Mouse (Mus musculus): ENCODE measurements around the gene Btg4. TPM values are rescaled to one million over a fixed set of nuclear protein-coding genes. Genes with fewer than 3 reads are reported as not detected.
A peak's percentile ranks its signal among the peaks of the same experiment; 100 is the strongest.

Gene Btg4
- polyA plus RNA-seq, 1 experiment = not detected

DNA sequence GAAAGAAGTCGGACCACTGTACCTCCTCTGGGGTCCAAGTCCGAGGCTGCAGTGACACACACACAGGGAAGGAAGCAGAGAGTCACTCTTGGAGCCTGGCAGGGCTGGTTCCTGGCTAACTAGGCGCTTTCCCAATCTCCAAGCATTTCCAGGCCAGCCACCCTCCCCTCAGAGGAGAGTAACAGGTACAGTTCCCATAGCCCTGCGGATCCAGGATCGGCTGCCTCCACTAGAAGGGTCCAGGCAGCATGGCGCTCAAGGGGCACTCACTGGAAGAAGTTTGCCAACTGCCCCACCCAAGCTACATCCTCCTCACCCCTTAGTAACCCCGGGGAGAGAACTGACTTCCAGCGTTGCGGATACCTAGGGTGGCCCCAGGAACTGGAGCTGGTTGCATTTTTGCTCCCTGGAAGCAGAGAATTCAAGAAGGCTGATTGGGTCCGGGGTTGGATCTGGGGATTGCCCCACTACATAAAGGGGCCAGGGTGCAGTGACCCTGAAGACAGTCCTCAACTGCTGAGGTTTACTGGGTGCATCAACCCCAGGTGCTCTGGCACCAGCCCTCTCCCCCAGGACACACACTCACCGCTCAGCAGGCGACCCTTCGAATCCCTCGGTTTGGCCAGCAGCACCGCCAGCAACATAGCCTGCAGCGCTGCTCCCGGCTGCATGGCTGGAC lies 15.7 kb downstream of the Btg4 start:
- H3K4me3 ChIP-seq (replicated peaks) = peak overlapping the region; percentile 49
- no peaks in the 10 kb centered on the region for H3K9me3 ChIP-seq (ENCODE audit: control insufficient read depth, low read length)
- peaks cover 21% of the 10 kb centered on the region for H3K27me3 ChIP-seq (ENCODE audit: control insufficient read depth)
- peaks cover 21% of the 10 kb centered on the region for H3K4me1 ChIP-seq (ENCODE audit: control insufficient read depth)
- H3K36me3 ChIP-seq (ENCODE audit: control insufficient read depth) = no peaks in the 10 kb centered on the region
- no peak for TF ChIP-seq TAL1 (IDR thresholded peaks at IDR 0.05; ENCODE audit: low read length)
- TF ChIP-seq GATA1 (IDR thresholded peaks at IDR 0.05; ENCODE audit: low read length) = no peak

DNA sequence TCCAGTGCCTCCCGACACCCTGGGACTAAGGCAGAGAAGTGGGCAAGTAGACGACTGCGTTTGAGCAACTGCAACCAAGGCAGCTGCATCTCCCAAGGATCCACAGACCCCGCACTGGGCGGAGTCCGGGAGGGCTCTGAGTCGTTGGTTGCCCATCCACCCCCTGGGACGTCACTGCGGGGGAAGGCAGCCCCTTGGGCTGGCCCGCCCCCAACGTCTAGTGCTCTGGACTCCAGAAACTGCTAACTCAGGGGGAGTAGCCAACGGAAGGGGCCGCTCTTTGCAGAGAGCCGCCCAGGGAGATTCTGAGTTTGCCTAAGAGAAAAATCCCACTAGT lies 16.2 kb downstream of the Btg4 start, which contains the start of gene Layn:
TSS of gene Layn (minus strand) at position 116 of the 337 bp plus-strand sequence.
- no peaks in the 10 kb centered on the region for H3K9me3 ChIP-seq (ENCODE audit: control insufficient read depth, low read length)
- TF ChIP-seq GATA1 (IDR thresholded peaks at IDR 0.05; ENCODE audit: low read length) (no peak), TAL1 (IDR thresholded peaks at IDR 0.05; ENCODE audit: low read length) (no peak)
- H3K4me1 ChIP-seq (ENCODE audit: control insufficient read depth) = peaks cover 21% of the 10 kb centered on the region
- peaks cover 21% of the 10 kb centered on the region for H3K27me3 ChIP-seq (ENCODE audit: control insufficient read depth)
- peak within 1 kb of the TSS; percentile 49 for H3K4me3 ChIP-seq (replicated peaks)
- no peaks in the 10 kb centered on the region for H3K36me3 ChIP-seq (ENCODE audit: control insufficient read depth)

DNA sequence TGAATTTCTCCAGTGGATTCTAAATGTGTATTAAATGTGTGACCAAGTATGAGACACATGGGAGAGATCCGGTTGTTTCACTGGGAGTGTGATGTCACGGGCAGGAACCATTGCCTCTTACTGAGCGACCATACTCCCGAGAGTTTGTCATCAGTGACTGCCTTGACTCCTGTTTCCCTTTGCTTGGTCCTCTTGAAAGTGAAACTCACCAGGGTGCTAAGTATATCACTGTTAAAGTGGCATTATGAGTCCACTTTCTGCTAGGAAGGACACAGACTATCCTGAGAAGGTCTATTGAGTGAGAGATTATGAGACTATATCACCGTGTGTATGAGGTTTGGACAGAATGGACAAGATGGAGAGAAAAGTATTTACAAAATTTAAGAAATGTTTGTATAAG lies 20.9 kb downstream of the Btg4 start:
- Histone ChIP-seq H3K36me3 (ENCODE audit: control insufficient read depth) (no peaks in the 10 kb centered on the region), H3K4me3 (replicated peaks) (no peak overlapping the region), H3K4me1 (ENCODE audit: control insufficient read depth) (peaks cover 11% of the 10 kb centered on the region), H3K27me3 (ENCODE audit: control insufficient read depth) (peaks cover 7% of the 10 kb centered on the region), H3K9me3 (ENCODE audit: control insufficient read depth, low read length) (no peaks in the 10 kb centered on the region)
- TF ChIP-seq TAL1 (IDR thresholded peaks at IDR 0.05; ENCODE audit: low read length) = no peak
- TF ChIP-seq GATA1 (IDR thresholded peaks at IDR 0.05; ENCODE audit: low read length) = no peak

DNA sequence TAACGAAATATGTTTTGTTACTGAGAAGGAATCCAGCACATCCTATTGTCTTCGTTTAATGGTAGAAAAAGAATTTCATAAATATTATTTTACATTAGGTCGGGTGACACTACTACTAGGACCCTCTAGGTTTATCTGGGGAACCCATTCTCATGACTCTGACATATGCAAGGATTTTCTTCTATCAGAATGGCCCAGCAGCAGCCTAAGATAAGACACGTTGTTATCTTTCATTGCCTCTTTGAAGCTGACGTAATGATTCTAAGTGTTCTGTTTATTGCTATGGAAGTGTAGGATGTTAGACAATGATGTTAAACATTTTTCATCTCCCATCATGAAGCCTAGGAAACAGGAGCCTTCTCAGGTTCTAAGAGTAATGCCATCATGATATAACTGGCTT lies 33.0 kb downstream of the Btg4 start:
- Histone ChIP-seq H3K4me3 (replicated peaks) (no peak overlapping the region), H3K27me3 (ENCODE audit: control insufficient read depth) (peaks cover 10% of the 10 kb centered on the region), H3K36me3 (ENCODE audit: control insufficient read depth) (no peaks in the 10 kb centered on the region), H3K9me3 (ENCODE audit: control insufficient read depth, low read length) (no peaks in the 10 kb centered on the region), H3K4me1 (ENCODE audit: control insufficient read depth) (peaks cover 5% of the 10 kb centered on the region)
- TF ChIP-seq TAL1 (IDR thresholded peaks at IDR 0.05; ENCODE audit: low read length) (no peak), GATA1 (IDR thresholded peaks at IDR 0.05; ENCODE audit: low read length) (no peak)

DNA sequence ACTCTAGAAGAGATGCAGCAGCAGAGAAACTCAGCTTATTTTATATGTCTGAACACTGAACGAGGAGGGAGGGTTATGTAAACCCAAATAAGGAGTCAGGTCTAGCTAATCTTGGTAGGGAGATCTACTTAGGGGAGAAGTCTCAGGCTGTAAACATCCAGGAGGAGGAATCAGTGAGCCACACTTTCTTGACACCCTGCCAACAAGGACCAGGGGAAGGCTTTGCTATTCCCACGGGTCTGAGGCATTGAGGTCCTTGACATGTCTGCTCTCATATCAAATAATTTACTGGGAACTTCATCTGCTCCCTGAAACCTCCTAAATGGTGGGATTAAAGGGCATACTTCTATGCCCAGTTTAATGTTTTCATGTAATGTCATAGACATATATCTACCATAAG lies 35.6 kb downstream of the Btg4 start:
- H3K9me3 ChIP-seq (ENCODE audit: control insufficient read depth, low read length) = no peaks in the 10 kb centered on the region
- TF ChIP-seq TAL1 (IDR thresholded peaks at IDR 0.05; ENCODE audit: low read length) = no peak
- TF ChIP-seq GATA1 (IDR thresholded peaks at IDR 0.05; ENCODE audit: low read length) = no peak
- H3K27me3 ChIP-seq (ENCODE audit: control insufficient read depth) = peaks cover 29% of the 10 kb centered on the region
- H3K4me3 ChIP-seq (replicated peaks) = no peak overlapping the region
- no peaks in the 10 kb centered on the region for H3K36me3 ChIP-seq (ENCODE audit: control insufficient read depth)
- H3K4me1 ChIP-seq (ENCODE audit: control insufficient read depth) = peaks cover 5% of the 10 kb centered on the region

DNA sequence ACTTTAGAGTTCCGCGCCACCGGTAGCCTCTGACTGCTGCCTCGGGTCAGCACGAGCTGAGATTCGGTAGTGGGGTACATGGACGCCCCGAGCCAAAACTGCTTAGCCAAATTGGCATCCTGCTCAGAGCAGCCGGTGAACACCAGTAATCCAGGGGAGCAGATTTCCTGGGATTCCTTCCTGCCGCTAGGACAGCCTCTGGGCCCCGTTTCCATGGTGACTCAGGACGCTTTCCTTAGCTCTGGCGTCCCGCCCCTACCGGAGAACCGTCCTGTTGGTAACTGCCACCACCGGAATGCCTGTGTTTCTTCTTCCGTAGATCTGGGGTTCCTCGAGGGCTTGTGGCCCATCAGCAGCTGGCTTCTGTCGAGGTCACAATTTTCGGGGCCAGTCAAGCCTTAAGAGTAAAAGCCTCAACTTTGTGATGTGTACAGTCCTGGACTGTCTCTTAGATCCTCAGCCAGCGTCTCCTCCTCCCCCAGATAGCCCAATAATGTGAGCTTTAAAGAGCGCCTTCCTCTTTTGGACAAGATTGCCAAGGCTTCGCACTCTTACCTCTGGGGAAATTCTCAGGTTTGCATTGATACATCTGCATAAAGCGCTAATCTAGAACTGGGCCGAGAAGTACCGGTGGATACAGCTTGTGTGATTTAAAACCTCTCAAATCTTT lies 41.2 kb downstream of the Btg4 start, which contains the start of gene 4833427G06Rik:
TSS of gene 4833427G06Rik (minus strand) at position 323 of the 670 bp plus-strand sequence.
- no peak for TF ChIP-seq GATA1 (IDR thresholded peaks at IDR 0.05; ENCODE audit: low read length)
- TF ChIP-seq TAL1 (IDR thresholded peaks at IDR 0.05; ENCODE audit: low read length) = no peak
- Histone ChIP-seq H3K36me3 (ENCODE audit: control insufficient read depth) (no peaks in the 10 kb centered on the region), H3K9me3 (ENCODE audit: control insufficient read depth, low read length) (peaks cover 2% of the 10 kb centered on the region; the same call in 1 of the 2 replicates), H3K4me1 (ENCODE audit: control insufficient read depth) (no peaks in the 10 kb centered on the region), H3K4me3 (replicated peaks) (no peak within 1 kb of the TSS), H3K27me3 (ENCODE audit: control insufficient read depth) (peaks cover 66% of the 10 kb centered on the region)

DNA sequence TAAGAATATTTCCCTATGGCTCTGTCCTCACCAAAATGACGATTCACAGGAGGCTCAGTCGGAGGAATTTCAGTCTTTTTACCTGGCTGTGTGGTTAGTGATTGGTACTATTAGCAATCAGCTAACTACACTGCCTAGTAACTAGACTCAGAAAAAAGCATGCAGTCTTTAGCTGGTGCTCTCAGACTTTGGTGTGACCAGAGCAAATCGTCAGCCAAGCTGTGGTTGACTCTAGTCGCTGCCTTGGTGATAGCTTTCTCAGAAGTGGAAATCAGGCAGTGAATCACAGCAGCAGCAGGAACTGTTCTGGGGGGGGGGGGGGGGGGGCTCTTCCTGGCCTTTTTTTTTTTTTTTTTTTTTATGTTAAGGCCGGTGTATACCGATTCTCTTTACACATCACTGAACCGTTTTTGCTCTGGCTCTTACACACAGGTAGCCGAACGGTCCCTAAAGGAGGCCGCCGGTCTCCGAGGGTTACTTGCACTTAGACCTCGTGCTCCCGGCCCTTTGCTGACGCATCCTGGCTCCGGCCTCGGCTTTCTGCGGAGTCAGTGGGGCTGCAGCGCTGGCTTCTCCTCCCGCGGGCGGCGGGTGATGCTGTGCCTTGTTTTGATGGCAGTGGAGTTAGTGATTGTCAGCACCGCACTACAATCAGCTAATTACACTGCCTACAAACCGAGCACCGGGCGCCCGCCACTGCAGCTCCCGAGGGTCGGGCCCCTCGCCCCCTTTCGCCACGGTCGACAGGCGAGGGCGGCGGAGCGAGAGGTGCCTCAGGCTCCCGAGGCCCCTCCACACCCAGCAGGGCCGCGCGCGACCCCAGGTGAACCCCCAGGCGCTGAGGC lies 42.5 kb downstream of the Btg4 start:
- Histone ChIP-seq H3K9me3 (ENCODE audit: control insufficient read depth, low read length) (peaks cover 2% of the 10 kb centered on the region; the same call in 1 of the 2 replicates), H3K36me3 (ENCODE audit: control insufficient read depth) (no peaks in the 10 kb centered on the region), H3K4me1 (ENCODE audit: control insufficient read depth) (no peaks in the 10 kb centered on the region), H3K27me3 (ENCODE audit: control insufficient read depth) (peaks cover 76% of the 10 kb centered on the region), H3K4me3 (replicated peaks) (peak overlapping the region; percentile 4)
- TF ChIP-seq TAL1 (IDR thresholded peaks at IDR 0.05; ENCODE audit: low read length) = no peak
- TF ChIP-seq GATA1 (IDR thresholded peaks at IDR 0.05; ENCODE audit: low read length) = no peak

DNA sequence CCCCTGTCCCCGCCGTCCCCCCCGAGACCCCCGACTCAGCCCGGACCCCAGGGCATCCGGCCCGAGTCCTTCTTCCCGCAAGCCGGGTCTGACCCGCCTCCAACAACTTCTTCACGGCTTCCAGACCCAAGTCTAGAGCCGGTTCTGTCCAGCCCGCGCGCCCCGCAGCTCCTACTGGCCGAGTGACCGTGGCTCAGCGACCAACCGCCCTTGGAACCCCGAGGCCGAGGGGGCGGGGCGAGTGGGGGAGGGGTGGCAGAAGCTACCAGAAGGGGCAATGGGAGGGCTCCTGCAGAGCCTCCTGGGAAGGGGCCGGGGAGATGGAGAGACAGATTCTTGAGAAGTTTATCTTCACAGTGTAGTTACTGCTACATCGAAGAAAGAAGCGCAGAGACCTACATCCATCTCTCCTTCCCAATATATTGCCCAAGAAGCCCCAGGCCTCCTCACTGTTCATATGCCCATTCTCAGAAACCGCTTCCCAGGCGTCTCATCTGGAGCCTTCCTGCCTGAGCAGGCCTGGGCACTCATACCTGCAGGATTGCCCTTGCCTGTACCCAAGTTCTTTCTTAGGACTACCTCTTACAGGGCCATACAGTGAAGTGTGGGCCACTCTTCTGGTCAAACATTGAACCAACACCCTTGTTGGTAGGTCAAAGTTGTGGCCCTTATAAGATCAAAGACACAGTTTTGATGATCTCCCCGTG lies 43.3 kb downstream of the Btg4 start:
- no peaks in the 10 kb centered on the region for H3K4me1 ChIP-seq (ENCODE audit: control insufficient read depth)
- H3K36me3 ChIP-seq (ENCODE audit: control insufficient read depth) = no peaks in the 10 kb centered on the region
- no peak for TF ChIP-seq TAL1 (IDR thresholded peaks at IDR 0.05; ENCODE audit: low read length)
- TF ChIP-seq GATA1 (IDR thresholded peaks at IDR 0.05; ENCODE audit: low read length) = no peak
- peaks cover 2% of the 10 kb centered on the region; the same call in 1 of the 2 replicates for H3K9me3 ChIP-seq (ENCODE audit: control insufficient read depth, low read length)
- no peak overlapping the region for H3K4me3 ChIP-seq (replicated peaks)
- H3K27me3 ChIP-seq (ENCODE audit: control insufficient read depth) = peaks cover 74% of the 10 kb centered on the region

Measured in erythroblast, embryonic 14.5 days (primary cell).